ENCODE assay signal across 30 mouse cellular contexts in the genomic region with DNA sequence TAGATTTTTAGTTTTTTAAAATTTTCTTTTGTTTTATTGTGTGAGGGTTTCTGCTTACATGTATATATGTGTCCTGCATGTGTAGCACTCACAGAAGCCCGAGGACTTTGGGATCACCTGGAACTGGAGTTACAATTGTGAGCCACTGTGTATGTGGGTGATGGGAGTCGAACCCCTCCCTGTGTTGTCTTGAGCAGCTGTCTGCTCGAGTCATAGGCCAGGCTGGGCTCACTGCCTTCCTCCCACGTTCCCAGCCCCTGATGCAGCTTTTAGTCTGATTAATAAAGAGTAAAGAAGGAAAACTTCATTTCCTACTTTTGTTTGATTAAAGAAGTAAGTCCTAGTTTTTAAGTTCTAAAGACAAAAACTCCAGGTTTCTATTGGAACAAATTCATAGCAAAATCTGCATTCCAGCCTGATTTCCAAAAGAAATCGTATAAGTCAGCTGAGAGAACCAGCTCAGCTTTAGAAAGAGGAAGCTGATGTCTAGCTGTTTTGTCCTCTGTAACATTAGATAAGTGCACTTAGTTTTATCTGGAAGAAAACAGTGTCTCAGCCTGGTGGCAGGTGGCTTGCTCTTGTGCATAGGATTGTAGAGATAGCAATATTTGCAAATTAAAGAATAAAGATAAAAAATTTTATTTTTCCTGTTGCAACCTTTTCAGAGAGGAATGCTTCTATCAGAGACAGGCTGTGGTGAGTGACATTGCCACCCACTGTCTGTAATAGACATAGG. TPM values are rescaled to one million over a fixed set of nuclear protein-coding genes. Genes with fewer than 3 reads are reported as not detected.
DNase-seq lines count a peak whose midpoint lies in the region; ATAC-seq and TF ChIP-seq lines count a peak whose summit lies in the region.
"Had no signal": no experiment of that assay in that cellular context is flagged by ENCODE, and none has a peak within 500 bp of the region (broad histone marks: within the 10 kb centered on the region; RNA-seq: fewer than 3 reads in every experiment).

No protein-coding gene starts in this region.

- peak; percentile 99 for TF ChIP-seq EP300 in MEL (IDR thresholded peaks at IDR 0.05; ENCODE audit: low read depth in 1 of 2, low read length in 2 of 2)

- H3K27me3 ChIP-seq in MEL (ENCODE audit: control insufficient read depth in 1 of 2, insufficient read depth in 2 of 2, low read length in 2 of 2): no peaks in the 10 kb centered on the region
- H3K27me3 ChIP-seq in midbrain, postnatal 0 days (ENCODE audit: insufficient read depth, low read length): no peaks in the 10 kb centered on the region
- H3K27me3 ChIP-seq: embryonic facial prominence, embryonic 12.5 days; hindbrain, embryonic 15.5 days; kidney, embryonic 15.5 days; limb, embryonic 15.5 days; midbrain, embryonic 12.5 days had no signal

- no peak for TF ChIP-seq POLR2A in MEL (IDR thresholded peaks at IDR 0.05; ENCODE audit: control insufficient read depth in 1 of 2, insufficient read depth in 1 of 2, low read depth in 1 of 2, low read length in 2 of 2, poor library complexity in 1 of 2)

- H3K9me3 ChIP-seq in MEL (replicated peaks; ENCODE audit: insufficient read depth, low read length): no peaks in the 10 kb centered on the region
- H3K9me3 ChIP-seq in midbrain, postnatal 0 days (ENCODE audit: low read length): no peaks in the 10 kb centered on the region
- H3K9me3 ChIP-seq: embryonic facial prominence, embryonic 12.5 days; heart, embryonic 10.5 days; hindbrain, embryonic 10.5 days; hindbrain, embryonic 15.5 days; kidney, embryonic 15.5 days; limb, embryonic 10.5 days; limb, embryonic 15.5 days; midbrain, embryonic 12.5 days had no signal

- H3K4me1 ChIP-seq in MEL (ENCODE audit: control insufficient read depth in 1 of 2, insufficient read depth in 2 of 2, low read length in 2 of 2): peaks cover 7 to 23% of the 10 kb centered on the region in 2 experiments
- H3K4me1 ChIP-seq in midbrain, postnatal 0 days (ENCODE audit: insufficient read depth, low read length): no peaks in the 10 kb centered on the region
- H3K4me1 ChIP-seq: embryonic facial prominence, embryonic 12.5 days; hindbrain, embryonic 10.5 days; hindbrain, embryonic 15.5 days; limb, embryonic 10.5 days; limb, embryonic 15.5 days; midbrain, embryonic 12.5 days had no signal

- WGBS in midbrain, postnatal 0 days: 65% methylated on average over 5 of the region's 5 CpGs

- H3K27ac ChIP-seq in gastrocnemius, adult 2 months: peak overlapping the region; percentile 16; the same call in 1 of the 2 replicates
- H3K27ac ChIP-seq in layer of hippocampus, adult 2 months: peak overlapping the region; percentile 32; the same call in 1 of the 2 replicates
- H3K27ac ChIP-seq in MEL (ENCODE audit: control insufficient read depth, low read depth, low read length): no peak overlapping the region
- H3K27ac ChIP-seq in midbrain, postnatal 0 days (ENCODE audit: low read depth, low read length): no peak overlapping the region
- H3K27ac ChIP-seq: embryonic facial prominence, embryonic 12.5 days; heart, embryonic 10.5 days; hindbrain, embryonic 10.5 days; hindbrain, embryonic 15.5 days; kidney, embryonic 15.5 days; limb, embryonic 10.5 days; limb, embryonic 15.5 days; macrophage; midbrain, embryonic 12.5 days had no signal

- H3K4me3 ChIP-seq in gastrocnemius, adult 2 months: no peak overlapping the region
- no peak overlapping the region for H3K4me3 ChIP-seq in layer of hippocampus, adult 2 months
- no peak overlapping the region for H3K4me3 ChIP-seq in MEL (ENCODE audit: control insufficient read depth in 1 of 2, insufficient read depth in 1 of 2, low read depth in 2 of 2, low read length in 2 of 2)
- no peak overlapping the region for H3K4me3 ChIP-seq in midbrain, postnatal 0 days (ENCODE audit: low read depth, low read length)
- H3K4me3 ChIP-seq: embryonic facial prominence, embryonic 12.5 days; heart, embryonic 10.5 days; hindbrain, embryonic 10.5 days; hindbrain, embryonic 15.5 days; kidney, embryonic 15.5 days; limb, embryonic 10.5 days; limb, embryonic 15.5 days; midbrain, embryonic 12.5 days had no signal

- no peak for TF ChIP-seq RAD21 in MEL (IDR thresholded peaks at IDR 0.05; ENCODE audit: low read depth, low read length)

- H3K36me3 ChIP-seq in MEL (ENCODE audit: control insufficient read depth in 1 of 2, insufficient read depth in 2 of 2, low read length in 2 of 2): peaks cover 0 to 20% of the 10 kb centered on the region in 2 experiments; a peak in 2 of 4 replicates
- H3K36me3 ChIP-seq in midbrain, postnatal 0 days (ENCODE audit: insufficient read depth, low read length): no peaks in the 10 kb centered on the region
- H3K36me3 ChIP-seq: embryonic facial prominence, embryonic 12.5 days; heart, embryonic 10.5 days; hindbrain, embryonic 10.5 days; hindbrain, embryonic 15.5 days; kidney, embryonic 15.5 days; limb, embryonic 10.5 days; limb, embryonic 15.5 days; midbrain, embryonic 12.5 days had no signal

- intact Hi-C loops in gastrocnemius, adult 2 months (cut with DNase I): no loop called here

- H3K4me2 ChIP-seq in midbrain, postnatal 0 days (ENCODE audit: low read depth, low read length, poor library complexity, severe bottlenecking): no peak overlapping the region
- H3K4me2 ChIP-seq: embryonic facial prominence, embryonic 12.5 days; hindbrain, embryonic 15.5 days; kidney, embryonic 15.5 days; limb, embryonic 15.5 days; midbrain, embryonic 12.5 days had no signal

- H3K79me2 ChIP-seq in MEL (ENCODE audit: control insufficient read depth, insufficient read depth, low read length, poor library complexity): no peaks in the 10 kb centered on the region

- DNase-seq in gastrocnemius, adult 2 months: no peak
- DNase-seq in gastrocnemius, adult 18-20 months (ENCODE audit: low spot score): no peak
- no peak for DNase-seq in layer of hippocampus, adult 2 months (ENCODE audit: low spot score in 2 of 2)
- no peak for DNase-seq in layer of hippocampus, adult 9-11 months
- DNase-seq in MEL (ENCODE audit: low read depth, low spot score): peak; percentile 85
- DNase-seq in midbrain, postnatal 0 days (ENCODE audit: low spot score): no peak
- no peak for DNase-seq in Muller cell, postnatal 12 days (ENCODE audit: inconsistent ontology term)
- DNase-seq: adrenal gland, adult 2 months; cerebellum, adult 2 months; cerebellum, postnatal 36 days; embryo, embryonic 11 days; kidney, adult 18-20 months; kidney, postnatal 36 days; layer of hippocampus, postnatal 36 days; lung, adult 2 months; lung, postnatal 10 days; right cerebral cortex, postnatal 14 days; thymus, postnatal 4 days had no signal

- H3K9ac ChIP-seq in MEL (ENCODE audit: control insufficient read depth, low read depth, low read length, poor library complexity, severe bottlenecking): no peak overlapping the region
- H3K9ac ChIP-seq in midbrain, postnatal 0 days (replicated peaks; ENCODE audit: low read length, poor library complexity, severe bottlenecking): no peak overlapping the region
- H3K9ac ChIP-seq: embryonic facial prominence, embryonic 12.5 days; hindbrain, embryonic 15.5 days; kidney, embryonic 15.5 days; limb, embryonic 15.5 days; midbrain, embryonic 12.5 days had no signal

- ATAC-seq in megakaryocyte progenitor cell, adult 5-6 weeks (replicated peaks; ENCODE audit: poor library complexity): peak; percentile 91
- ATAC-seq in midbrain, postnatal 0 days (ENCODE audit: low FRiP score): no peak
- ATAC-seq: activated CD4-positive, CD25-positive, alpha-beta regulatory T cell, adult 4 months; forebrain, embryonic 14.5 days had no signal

- no peak for TF ChIP-seq CTCF in gastrocnemius, adult 2 months (IDR thresholded peaks at IDR 0.05)
- TF ChIP-seq CTCF in layer of hippocampus, adult 2 months (conservative IDR thresholded peaks at IDR 0.05): no peak
- TF ChIP-seq CTCF in MEL (IDR thresholded peaks at IDR 0.05 in 2 of 3, conservative IDR thresholded peaks at IDR 0.05 in 1 of 3; ENCODE audit: control insufficient read depth in 1 of 3, insufficient read depth in 1 of 3, low read depth in 2 of 3, low read length in 3 of 3, poor library complexity in 1 of 3, severe bottlenecking in 1 of 3): no peak
- no peak for TF ChIP-seq CTCF in midbrain, postnatal 0 days (IDR thresholded peaks at IDR 0.05)

TF ChIP-seq in MEL, 35 proteins besides CTCF, POLR2A, EP300 and RAD21 (continues in another document):
- TF ChIP-seq POLR2AphosphoS2 (IDR thresholded peaks at IDR 0.05; ENCODE audit: low read length) (no peak), BHLHE40 (IDR thresholded peaks at IDR 0.05; ENCODE audit: borderline replicate concordance, low read depth, low read length) (peak; percentile 92), GATA1 (IDR thresholded peaks at IDR 0.05; ENCODE audit: low read depth, low read length) (peak; percentile 100), UBTF (IDR thresholded peaks at IDR 0.05; ENCODE audit: borderline replicate concordance, insufficient read depth, low read depth, low read length) (no peak), RCOR1 (IDR thresholded peaks at IDR 0.05; ENCODE audit: low read depth, low read length) (peak; percentile 100), ZKSCAN1 (IDR thresholded peaks at IDR 0.05; ENCODE audit: low read depth, low read length) (no peak), SIN3A (IDR thresholded peaks at IDR 0.05; ENCODE audit: low read length) (peak; percentile 94), ETS1 (IDR thresholded peaks at IDR 0.05; ENCODE audit: low read depth, low read length) (peak; percentile 99), MYB (IDR thresholded peaks at IDR 0.05; ENCODE audit: low read depth, low read length) (0 out of 2 replicates have a peak, but pooled peaks have one; percentile 46), MEF2A (IDR thresholded peaks at IDR 0.05; ENCODE audit: extremely low read depth, insufficient replicate concordance, low read depth, low read length, poor library complexity, severe bottlenecking) (no peak), USF2 (IDR thresholded peaks at IDR 0.05; ENCODE audit: borderline replicate concordance in 1 of 2, insufficient read depth in 1 of 2, low read depth in 1 of 2, low read length in 2 of 2) (no peak), SMC3 (IDR thresholded peaks at IDR 0.05; ENCODE audit: low read depth, low read length) (no peak), MAFK (IDR thresholded peaks at IDR 0.05; ENCODE audit: borderline replicate concordance, low read depth, low read length) (peak; percentile 88; the same call in 1 of the 2 replicates), ELF1 (IDR thresholded peaks at IDR 0.05; ENCODE audit: low read depth, low read length) (peak; percentile 40; the same call in 1 of the 2 replicates)

RNA-seq across cellular contexts. Expression of gene Foxo1, which starts 40.6 kb away (rescaled TPM):
- 10 to 100 TPM; 31.2 to 36.6 TPM for total RNA-seq in gastrocnemius, adult 2 months (2021)
- 10 to 100 TPM; 16.0 to 36.1 TPM for total RNA-seq in gastrocnemius, adult 18-20 months (2021)
- 10 to 100 TPM; 22.4 to 23.5 TPM for total RNA-seq in layer of hippocampus, adult 2 months (2021)
- total RNA-seq in MEL (2012; rRNA removed): 0.31 and 0.42 TPM in 2 replicates
- 1 to 10 TPM in 1 of 2 experiments, not detected in 1; 2.5 TPM for polyA plus RNA-seq in MEL (2012; ENCODE audit: insufficient read depth in 1 of 2, insufficient read length in 2 of 2, low read depth in 1 of 2, low replicate concordance in 2 of 2, missing spikeins in 1 of 2)
- total RNA-seq in megakaryocyte progenitor cell, adult 5-6 weeks (2015): 2.4 and 2.9 TPM in 2 replicates
- 0.42 and 0.74 TPM in 2 replicates for total RNA-seq in megakaryocyte progenitor cell, adult 5-6 weeks (2017)
- 5.8 and 8.3 TPM in 2 replicates for total RNA-seq in midbrain, postnatal 0 days (2014; rRNA removed)
- polyA plus RNA-seq in midbrain, postnatal 0 days (2015; fragmentation: Nextera tagmentation; extraction: Ambion mirVana): 3.4 and 3.6 TPM in 2 replicates

Comparison
In these comparisons a context has a peak if more than half of its experiments do, and no peak if none do; other contexts are left out.
1. H3K27ac ChIP-seq: peak in gastrocnemius, adult 2 months (single experiment) and layer of hippocampus, adult 2 months (single experiment); none in MEL (single experiment) and midbrain, postnatal 0 days (single experiment).